Mouse (Mus musculus) v-Abl transformed pro-B cells (cell line): ENCODE measurements around the gene Rpl26.

Experiments used
- in situ Hi-C, 2 experiments: fragments of 400-800 bp; cut with MboI; formaldehyde crosslinking; loops; one replicate each; pipeline ENCODE4 v1.15.1; 2025; ENCODE audit not compliant: unreplicated experiment in 2 of 2

Rpl26 gene

DNA sequence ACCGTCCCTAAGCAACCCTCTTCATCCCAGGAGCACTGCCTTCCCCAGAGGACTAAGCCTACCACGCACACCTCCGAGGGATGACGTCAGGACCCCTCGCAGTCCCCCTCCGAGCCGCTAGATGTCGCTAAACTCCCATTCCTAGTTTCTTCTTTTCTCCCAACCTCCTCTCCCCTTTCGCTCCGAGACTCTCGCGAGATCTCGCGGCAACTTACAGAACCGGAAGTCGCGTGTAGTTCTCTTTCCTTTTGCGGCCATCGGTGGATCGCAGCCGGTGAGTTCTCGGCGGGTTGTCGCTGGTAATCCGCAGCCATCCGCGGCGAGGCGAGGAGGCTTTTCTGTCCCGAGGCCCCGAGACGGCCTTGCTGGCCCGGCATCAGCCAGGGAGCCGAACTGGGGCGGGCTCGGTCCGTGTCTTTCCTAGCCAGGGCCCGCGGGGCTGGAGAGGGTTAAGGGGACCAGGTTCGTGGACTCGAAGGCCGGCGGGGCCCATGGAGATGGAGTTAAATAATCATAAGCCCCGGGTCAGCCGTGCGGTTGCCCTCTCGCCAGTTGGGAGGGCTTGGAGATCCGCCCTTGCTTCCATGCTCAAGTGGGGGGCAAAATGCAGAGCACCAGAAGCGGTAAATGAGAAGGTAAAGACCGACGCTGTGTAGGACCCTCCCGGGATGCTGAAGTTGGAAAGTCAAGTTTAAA is at the start of gene Rpl26:
TSS of gene Rpl26 (plus strand) at position 233 of the 696 bp plus-strand sequence.
- in situ Hi-C loops = loop anchor here in 1 of 2 experiments (5.0 to 10.0 kb wide), 2 partner anchors 81 to 223 kb away; partner anchors contain the start of genes 9130213A22Rik, Aloxe3 and Hes7

DNA sequence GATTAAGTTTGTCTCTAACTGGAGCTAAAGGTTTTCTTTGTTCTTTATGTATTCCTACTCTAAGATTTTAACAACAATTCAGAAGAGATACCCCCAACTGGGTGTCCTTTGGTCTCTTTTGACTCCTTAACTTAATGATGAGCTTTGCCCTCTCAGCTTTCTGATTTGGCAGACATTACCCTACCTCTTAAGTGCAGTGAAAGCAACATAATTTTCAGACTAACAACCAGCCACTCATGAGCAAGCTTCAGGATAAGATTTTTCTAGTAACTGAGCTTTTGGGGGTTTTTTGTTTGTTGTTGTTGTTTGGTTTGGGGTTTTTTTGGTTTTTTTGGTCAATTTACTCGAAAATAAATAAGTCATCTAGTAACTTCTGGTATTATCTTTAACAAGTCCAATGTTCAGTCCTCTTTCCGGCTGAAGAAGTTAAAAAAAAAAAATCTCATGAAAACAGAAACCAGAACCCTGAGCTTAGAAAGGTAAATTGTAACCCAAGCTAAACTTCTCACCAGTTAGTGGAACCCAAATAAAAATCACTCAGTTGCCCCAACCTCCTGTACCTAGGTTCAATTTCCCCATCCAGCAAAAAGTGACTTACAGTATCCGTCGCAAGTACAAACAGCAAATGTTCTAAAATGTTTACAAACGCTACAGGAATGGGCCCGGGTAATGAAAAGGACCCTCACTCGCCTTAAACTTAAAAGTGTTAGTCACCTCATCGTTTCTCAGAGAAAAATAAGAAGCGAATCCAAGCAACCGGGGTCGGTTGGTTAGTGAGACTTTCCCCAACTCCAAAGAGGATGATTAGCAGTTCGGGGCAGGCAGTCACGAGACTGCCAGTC is 49.5 kb upstream of the Rpl26 start:
- in situ Hi-C loops = no loop called here

DNA sequence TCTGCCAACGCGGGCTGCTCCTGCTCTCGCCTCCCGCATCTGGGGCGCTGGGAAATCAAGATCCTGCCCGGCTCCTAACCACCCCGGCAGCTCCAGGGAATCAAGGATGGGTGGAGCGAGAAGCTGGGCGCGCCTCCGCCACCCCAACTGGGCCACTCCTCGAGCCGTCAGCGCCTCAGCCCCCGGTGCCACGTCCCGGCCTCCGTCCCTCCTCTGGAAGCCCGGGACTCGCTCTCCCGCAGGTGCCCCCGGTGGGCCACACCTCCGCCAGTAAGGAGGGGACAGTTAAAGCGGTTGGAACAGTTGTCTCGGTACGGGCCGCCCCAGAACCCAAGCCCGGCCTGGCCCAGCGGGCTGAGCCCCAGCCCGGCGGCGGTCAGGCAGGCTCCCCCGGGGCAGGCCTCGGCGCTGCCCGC is 48.9 kb upstream of the Rpl26 start:
- in situ Hi-C loops = no loop called here

DNA sequence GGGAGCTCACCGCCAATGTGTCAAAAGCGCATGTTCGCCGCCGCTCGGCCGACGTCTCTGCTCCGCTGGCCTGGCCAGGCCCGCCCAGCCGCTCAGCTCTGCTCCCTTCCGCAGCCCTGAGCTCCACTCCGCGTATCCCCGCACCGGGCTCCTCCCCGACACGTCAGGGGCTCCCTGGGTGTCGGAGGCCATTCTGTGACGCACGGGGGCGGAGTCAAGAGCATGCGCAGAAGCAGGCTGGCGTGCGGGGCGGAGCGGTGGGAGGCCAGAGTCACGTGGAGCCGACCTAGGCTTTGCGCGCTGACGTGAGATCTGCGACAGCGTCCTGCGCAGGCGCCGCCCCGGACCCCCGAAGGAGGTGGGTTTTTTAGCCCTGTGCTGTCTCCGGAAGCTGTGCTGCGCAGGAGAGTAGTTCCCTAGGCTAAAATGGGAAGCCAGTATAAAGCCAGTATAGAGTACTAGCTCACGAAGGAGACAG is 48.4 kb upstream of the Rpl26 start:
- in situ Hi-C loops = no loop called here

DNA sequence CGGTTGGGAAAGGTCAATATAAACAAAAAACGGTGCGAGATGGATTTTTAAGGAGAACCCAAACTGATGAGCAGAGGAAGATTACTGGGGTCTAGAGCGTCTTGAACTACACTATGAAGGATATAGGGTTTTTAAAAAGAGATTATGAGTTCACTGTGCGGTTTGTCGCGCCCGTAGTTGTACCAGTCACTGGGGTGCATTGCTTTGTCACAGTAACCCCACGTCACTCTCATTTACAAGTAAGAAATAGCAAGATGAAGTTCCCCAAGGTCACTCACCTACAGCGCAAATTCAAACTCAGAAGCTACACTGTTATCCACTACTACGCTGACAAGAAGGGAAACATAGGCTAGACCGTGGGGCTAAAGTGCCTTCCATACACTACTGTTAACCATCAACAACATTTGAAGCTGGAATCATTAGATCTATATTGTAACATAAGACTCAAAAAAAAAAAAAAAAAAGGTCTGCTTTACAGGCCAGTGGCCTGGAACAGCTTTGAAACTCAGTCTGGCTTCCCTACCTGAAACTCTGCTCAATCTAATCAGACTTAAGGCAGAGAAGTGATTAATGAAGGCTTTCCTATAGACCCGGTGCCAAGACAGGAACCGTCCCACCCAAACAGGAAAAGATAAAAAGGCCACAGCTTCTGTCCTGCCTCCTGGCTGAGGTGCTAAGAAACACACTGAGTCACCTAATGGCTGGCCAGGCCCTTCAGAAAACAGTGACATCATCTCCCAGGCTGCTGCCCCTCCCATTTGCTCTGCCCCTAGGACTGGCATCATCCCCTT is 47.6 kb upstream of the Rpl26 start:
- in situ Hi-C loops = no loop called here

DNA sequence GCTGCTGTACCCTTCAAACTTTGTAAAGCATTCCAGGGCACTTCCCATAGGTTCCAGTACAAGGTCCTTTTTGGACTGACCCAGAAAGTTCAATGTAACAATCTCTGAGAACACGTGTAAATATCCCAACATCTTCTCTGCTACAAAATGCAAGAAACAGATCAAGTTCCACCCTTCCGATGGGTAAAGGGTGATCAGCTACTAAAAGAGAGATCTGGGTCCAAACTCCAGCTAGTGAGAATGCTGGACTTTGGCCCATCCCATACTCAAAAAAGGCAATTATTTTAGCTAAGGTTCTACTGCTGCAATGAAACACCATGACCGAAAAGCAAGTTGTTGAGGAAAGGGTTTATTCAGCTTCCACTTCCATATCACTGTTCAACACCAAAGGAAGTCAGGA is 46.8 kb upstream of the Rpl26 start:
- in situ Hi-C loops = no loop called here

DNA sequence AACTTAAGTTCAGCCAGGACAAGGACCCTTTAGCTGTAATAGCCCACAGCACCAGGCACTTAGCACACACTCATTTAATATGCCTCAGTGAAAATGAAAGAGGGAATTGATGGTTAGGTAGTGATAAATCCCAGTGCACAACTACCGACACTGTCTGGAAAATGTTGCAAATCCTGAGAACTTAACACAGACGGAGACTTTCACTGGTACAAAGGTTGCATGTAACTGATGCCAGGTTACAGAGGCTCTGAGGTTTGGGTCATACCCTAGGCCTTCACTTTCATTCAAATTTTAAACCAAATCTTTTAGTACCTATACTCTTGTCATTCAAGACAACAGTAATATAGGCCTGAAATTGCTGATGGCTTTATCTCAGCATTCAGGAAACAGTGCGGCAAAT is 44.1 kb upstream of the Rpl26 start:
- in situ Hi-C loops = no loop called here

DNA sequence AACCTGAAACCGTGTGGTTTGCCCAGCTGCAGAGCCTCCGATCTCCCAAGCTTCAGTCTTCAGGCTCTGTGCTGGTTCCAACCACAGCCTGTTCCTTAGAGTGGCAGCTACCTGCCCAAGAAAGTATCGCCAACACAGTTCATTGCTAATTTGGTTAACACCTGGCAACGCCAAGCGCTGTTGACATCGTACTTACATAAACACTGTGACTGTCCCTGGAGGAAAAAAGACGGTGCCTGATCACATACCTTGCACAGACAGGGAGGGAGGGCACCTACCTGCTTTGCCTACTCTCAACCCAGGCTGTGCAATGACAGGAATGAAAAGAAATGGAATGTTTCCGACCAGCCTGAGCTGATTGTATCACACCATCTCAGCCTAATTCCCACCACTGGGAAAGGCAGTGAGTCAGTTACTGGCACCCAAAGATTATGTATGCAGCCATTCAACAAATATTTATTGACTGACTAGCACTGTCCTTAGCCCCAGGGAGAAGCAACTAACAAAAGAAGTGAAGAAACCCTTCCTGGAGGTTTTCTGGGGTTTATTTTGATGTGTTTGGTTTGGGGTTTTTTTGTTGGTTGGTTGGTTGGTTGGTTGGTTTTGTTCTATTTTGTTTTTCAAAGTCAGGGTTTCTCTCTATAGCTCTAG is 41.3 kb upstream of the Rpl26 start:
- in situ Hi-C loops = no loop called here

DNA sequence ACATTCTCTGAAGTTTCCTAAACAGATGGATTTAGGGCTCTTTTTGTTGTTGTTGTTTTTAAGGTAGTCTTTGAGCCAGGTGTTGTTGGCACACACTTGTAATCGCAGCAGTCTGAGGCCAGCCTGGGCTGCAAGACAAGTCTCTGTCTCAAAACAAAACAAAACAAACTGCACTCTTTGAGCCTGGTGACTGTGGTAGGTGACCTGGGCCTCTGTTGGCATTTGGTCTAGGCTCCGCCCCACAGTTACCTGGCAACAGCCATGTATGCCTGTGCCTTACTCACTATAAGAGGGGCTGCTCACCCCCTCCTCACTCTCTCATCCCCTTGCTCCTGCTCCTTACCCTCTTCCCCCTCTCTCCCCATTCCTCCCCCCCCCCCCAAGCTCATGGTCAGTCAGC is 39.1 kb upstream of the Rpl26 start:
- in situ Hi-C loops = no loop called here

DNA sequence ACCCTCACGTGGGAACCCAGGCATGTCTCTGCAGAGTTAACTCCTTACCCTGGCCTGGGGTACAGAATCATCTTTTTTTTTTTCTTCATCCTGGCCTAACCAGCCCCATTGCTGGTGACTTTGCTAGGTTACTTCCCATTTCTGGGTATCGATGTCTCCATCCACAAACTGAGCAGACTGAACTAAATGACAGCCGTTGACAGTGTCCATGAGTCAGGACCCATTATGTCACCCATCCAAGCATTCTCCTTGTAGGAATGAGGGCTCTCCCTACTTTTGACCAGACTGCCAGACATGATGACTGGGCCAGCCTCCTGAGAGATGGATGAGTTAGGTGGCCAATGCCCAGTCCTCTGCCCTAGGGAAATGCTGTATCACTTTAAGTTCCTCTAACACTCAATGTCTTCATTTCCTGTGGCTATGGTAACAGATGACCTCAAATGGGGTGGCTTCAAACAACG is 37.7 kb upstream of the Rpl26 start:
- in situ Hi-C loops = no loop called here

DNA sequence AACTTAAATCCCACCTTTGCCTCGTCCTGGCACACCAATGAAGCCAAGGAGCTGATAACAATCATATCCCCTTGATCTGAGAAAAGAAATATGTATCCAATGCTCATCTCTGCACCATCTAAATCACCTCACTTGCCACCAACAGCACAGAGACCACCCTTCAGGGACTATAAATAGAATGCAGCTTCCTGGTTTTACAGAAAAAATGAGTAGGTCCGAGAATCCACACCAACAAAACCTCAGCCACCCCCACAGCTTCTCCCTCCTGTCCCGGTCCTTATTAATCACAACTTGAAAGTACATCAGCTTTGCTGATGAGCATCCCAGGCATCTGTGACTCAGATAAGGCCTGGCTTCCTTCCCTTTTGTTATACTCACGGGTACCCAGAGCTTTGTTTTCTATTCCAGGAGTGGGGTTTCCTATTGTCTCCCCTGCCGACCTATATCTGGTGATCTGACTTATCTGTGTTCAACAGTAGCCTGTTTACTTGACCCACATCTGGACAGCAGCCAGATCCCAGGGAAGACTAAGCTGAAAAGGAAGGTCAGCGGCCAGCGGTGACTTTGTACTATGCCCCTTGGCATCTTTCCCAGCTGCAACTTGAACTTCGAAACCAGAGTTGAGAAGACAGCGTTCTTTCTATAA is 36.7 kb upstream of the Rpl26 start:
- in situ Hi-C loops = no loop called here

DNA sequence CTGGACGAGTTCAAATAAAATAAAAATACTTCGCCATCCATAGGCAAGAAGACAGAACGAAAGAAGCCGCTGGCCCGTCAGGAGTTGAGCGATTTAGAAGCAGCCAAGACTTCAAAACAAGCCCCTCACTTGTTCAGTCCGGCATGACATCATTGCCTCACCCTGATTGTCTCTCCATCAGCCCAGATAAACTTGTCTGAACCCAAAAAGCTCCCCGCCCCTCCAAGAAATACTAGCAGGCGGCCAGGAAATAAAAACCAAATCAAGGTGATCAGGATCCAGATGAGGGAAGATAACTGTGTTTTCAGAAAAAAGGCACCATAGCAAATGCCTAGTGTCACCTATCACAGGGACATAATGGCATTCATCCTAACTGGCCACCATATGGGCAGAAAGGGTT is 30.1 kb upstream of the Rpl26 start:
- in situ Hi-C loops = loop anchor here in 1 of 2 experiments (10.0 kb wide), 1 partner anchor 136 kb away; no protein-coding TSS in a partner anchor

DNA sequence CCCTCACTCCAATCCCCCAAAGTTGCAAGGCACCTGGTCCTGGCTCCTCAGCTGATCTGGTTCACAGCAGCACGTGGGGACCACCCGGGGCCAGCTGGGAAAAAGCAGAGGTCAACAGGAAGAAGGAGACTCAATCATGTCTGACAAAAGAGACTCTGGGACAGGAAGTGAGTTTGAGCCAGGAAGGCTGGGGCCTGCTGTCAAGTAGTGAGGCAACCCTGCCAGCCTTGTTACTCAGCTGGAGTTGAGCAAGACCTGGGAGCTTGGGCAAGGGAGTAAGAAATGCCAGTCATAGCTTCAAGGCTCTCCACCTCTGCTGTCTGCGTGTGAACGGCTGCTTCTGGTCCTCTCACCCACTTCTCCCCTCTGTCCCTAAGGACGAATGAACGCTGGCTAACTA is 29.6 kb upstream of the Rpl26 start, which contains the start of gene Ndel1:
TSS of gene Ndel1 (minus strand) at position 111 of the 400 bp plus-strand sequence.
- in situ Hi-C loops = loop anchor here in 1 of 2 experiments (10.0 kb wide), 1 partner anchor 137 kb away; no protein-coding TSS in a partner anchor

DNA sequence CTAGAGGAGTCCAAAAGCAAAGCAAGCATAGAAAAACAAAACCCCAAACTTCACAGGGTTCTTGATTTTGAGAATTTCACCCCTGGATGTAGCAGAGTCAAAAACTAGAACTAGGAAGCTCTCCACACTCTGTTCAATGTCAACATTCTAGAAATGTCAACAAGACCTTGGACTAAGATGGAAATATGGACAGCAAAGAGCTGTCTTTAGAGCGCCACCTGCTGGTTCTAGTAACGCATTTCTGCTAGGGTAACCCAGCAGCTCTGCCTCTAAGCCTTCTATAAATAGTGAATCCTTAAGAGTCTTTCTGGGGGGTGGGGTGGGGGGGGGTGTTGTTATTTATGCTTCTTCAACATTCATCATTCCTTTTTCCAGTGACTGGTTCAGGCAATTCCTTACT is 26.5 kb upstream of the Rpl26 start:
- in situ Hi-C loops = loop anchor here (5.0 to 10.0 kb wide), 5 partner anchors 43 to 303 kb away; partner anchors contain the start of gene Ccdc42 (in 1 of the 2)

DNA sequence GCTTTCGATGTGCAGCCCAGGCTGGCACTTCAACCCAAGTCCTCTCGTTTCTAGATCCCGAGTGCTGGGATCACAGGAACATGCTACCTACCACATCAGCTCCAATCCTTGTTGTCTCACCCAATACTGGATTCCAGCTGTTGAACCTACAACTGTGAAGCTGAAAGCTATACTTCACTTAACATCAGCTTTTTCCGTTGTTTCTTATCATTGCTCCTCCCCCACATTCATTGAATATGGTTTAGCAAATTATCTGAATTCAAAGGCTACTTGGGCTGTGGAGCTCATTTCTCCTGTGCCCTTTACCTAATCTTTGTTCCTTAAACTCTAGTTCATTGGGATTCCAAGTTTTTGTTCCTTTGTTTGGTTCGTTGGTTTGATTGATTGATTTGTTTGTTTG is 22.6 kb upstream of the Rpl26 start:
- in situ Hi-C loops = loop anchor here (5.0 to 10.0 kb wide), 5 partner anchors 47 to 307 kb away; partner anchors contain the start of gene Ccdc42 (in 1 of the 2)

DNA sequence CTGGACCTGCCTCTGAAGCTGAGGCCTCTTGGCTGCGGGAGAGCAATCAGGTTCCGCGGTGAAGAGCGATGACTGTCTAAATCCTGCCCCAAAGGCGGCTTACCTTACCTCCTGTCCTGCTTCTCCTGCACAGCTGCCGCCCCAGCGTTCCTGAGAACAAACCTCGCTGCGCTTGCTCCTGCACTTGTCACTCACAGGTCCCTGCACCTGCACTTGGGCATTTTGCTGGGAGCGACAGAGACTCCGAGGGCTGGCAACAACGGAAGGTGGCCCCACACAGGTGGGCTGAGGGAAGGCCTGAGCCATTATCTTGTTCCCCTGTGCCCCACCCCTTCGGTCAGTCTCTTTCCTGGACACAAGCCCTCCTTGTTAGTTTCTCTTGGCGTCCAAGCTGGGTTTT is 19.3 kb upstream of the Rpl26 start:
- in situ Hi-C loops = no loop called here

DNA sequence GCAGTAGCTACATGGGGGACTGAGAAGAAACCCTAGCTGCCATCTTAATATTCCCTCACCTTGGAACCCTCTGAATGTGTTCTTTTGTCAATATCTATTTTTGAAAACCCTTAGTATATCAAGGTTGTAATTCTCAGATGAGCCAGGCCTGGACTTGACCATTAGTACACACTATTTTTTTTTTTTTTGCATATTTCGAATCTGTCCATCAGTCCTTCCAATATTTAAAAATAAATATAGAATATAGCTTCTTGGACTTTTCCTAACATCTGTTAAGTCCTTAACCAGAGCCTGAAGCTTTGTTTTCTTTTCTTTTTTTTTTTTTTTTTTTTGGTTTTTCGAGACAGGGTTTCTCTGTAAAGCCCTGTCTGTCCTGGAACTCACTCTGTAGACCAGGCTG is 17.5 kb upstream of the Rpl26 start:
- in situ Hi-C loops = no loop called here

DNA sequence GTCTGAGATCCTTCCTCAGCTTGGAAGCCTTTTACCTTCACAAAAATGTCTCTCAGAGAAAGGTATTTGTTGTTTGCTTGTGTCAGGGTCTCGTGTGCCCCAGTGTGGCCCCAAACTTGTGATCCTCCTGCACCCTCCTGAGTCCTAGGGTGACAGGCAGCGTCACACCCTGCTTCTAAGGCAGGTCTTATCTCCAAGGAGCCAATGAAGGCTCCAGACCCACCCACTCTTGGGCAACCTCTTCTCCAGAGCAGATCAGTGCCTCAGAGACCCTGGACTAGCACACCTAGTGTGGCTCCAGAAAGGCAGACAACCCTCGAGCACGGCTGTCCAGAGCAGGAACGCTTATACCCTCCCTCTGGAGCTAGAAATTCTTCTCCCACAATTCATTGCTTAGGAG is 17.0 kb upstream of the Rpl26 start:
- in situ Hi-C loops = no loop called here

DNA sequence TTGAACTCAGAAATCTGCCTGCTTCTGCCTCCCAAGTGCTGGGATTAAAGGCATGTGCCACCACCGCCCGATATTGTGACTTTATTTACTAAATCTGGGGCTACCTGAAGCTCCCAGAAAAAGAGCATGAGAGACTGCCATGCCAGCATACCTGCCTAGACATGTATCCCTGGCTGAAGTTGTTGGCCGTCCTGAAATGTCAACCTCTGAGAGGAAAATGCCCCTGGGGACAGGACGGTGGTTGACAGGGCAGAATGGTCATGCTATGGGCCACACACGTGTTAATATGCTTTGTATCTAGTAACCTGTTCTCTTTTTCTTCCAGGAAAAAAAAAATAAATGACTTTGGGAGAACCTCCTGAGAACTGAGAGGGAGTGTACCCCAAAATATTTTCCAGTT is 15.3 kb upstream of the Rpl26 start:
- in situ Hi-C loops = no loop called here
